Comparison of ENCODE assay signal across 9 mouse cellular contexts in the genomic region with DNA sequence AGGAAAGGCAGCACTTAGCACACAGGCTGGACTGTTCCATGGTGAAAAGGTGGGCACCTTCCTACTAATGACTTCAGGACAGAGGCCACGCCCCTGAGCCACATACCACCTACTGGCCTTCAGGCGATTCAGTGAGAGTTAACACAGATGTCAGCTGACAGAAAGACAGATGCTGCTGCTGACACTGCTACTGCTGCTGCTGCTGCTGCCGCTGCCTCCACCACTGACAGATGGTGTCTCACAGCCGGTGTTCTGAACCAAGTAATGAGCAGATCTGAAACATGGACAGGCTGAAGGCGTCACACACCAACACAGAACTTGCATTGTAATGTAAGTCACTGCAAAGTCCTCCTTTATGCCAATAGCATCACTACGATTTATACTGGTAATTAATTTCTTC.
A peak's percentile ranks its signal among the peaks of the same experiment; 100 is the strongest.
DNase-seq lines count a peak whose midpoint lies in the region; ATAC-seq lines count a peak whose summit lies in the region.
"Had no signal": no experiment of that assay in that cellular context is flagged by ENCODE, and none has a peak within 500 bp of the region (broad histone marks: within the 10 kb centered on the region; RNA-seq: fewer than 3 reads in every experiment).

No protein-coding gene starts in this region.

- H3K36me3 ChIP-seq in forebrain, embryonic 14.5 days (ENCODE audit: control insufficient read depth, insufficient read depth, low read length) = no peaks in the 10 kb centered on the region
- no peaks in the 10 kb centered on the region for H3K36me3 ChIP-seq in midbrain, embryonic 16.5 days (ENCODE audit: control insufficient read depth, insufficient read depth, low read length)
- H3K36me3 ChIP-seq: liver, embryonic 13.5 days had no signal

- WGBS in forebrain, embryonic 14.5 days = 50% methylated on average over 6 of the region's 6 CpGs
- 42% methylated on average over 6 of the region's 6 CpGs for WGBS in midbrain, embryonic 16.5 days

- ATAC-seq in forebrain, embryonic 14.5 days = peak; percentile 79
- peak; percentile 86 for ATAC-seq in midbrain, embryonic 16.5 days

- H3K4me2 ChIP-seq in forebrain, embryonic 14.5 days (ENCODE audit: low read length) = no peak overlapping the region
- no peak overlapping the region for H3K4me2 ChIP-seq in midbrain, embryonic 16.5 days (ENCODE audit: low read length)
- H3K4me2 ChIP-seq: liver, embryonic 13.5 days had no signal

- no peak overlapping the region for H3K4me3 ChIP-seq in forebrain, embryonic 14.5 days (ENCODE audit: low read depth, low read length)
- H3K4me3 ChIP-seq in midbrain, embryonic 16.5 days (ENCODE audit: low read depth, low read length) = no peak overlapping the region
- H3K4me3 ChIP-seq: liver, embryonic 13.5 days had no signal

- H3K27ac ChIP-seq in forebrain, embryonic 14.5 days (ENCODE audit: low read depth, low read length) = no peak overlapping the region
- H3K27ac ChIP-seq in midbrain, embryonic 16.5 days (ENCODE audit: low read length) = no peak overlapping the region
- H3K27ac ChIP-seq: liver, embryonic 13.5 days had no signal

- DNase-seq in brain, adult 2 months (ENCODE audit: low read depth, low spot score) = peak; percentile 58
- DNase-seq in forebrain, embryonic 14.5 days (ENCODE audit: low spot score) = peak; percentile 54
- DNase-seq in layer of hippocampus, adult 9-11 months = peak; percentile 72
- no peak for DNase-seq in spleen, adult 12 weeks (ENCODE audit: low spot score)
- DNase-seq in lung, postnatal 25 days (ENCODE audit: low spot score) = no peak
- DNase-seq in urinary bladder, postnatal 10 days (ENCODE audit: low spot score) = no peak
- DNase-seq in heart, postnatal 36 days = no peak
- DNase-seq: liver, embryonic 13.5 days had no signal

- no peaks in the 10 kb centered on the region for H3K9me3 ChIP-seq in forebrain, embryonic 14.5 days (replicated peaks; ENCODE audit: control insufficient read depth, low read length)
- 0 out of 2 replicates have a peak, but pooled peaks cover 3% of the 10 kb centered on the region for H3K9me3 ChIP-seq in midbrain, embryonic 16.5 days (replicated peaks; ENCODE audit: control insufficient read depth, low read length, poor library complexity, severe bottlenecking)
- H3K9me3 ChIP-seq: liver, embryonic 13.5 days had no signal

- H3K27me3 ChIP-seq in forebrain, embryonic 14.5 days (replicated peaks; ENCODE audit: control insufficient read depth, insufficient read depth, low read length) = no peaks in the 10 kb centered on the region
- no peaks in the 10 kb centered on the region for H3K27me3 ChIP-seq in midbrain, embryonic 16.5 days (ENCODE audit: control insufficient read depth, insufficient read depth, low read depth, low read length)
- H3K27me3 ChIP-seq: liver, embryonic 13.5 days had no signal

- intact Hi-C loops in heart, postnatal 36 days (cut with DNase I) = no loop called here

- no peak overlapping the region for H3K9ac ChIP-seq in forebrain, embryonic 14.5 days (ENCODE audit: low read length)
- H3K9ac ChIP-seq in midbrain, embryonic 16.5 days (ENCODE audit: low read depth, low read length) = no peak overlapping the region
- H3K9ac ChIP-seq: liver, embryonic 13.5 days had no signal

- H3K4me1 ChIP-seq in forebrain, embryonic 14.5 days (ENCODE audit: control insufficient read depth, insufficient read depth, low read length) = peaks cover 3% of the 10 kb centered on the region; the same call in 1 of the 2 replicates
- H3K4me1 ChIP-seq in midbrain, embryonic 16.5 days (ENCODE audit: control insufficient read depth, insufficient read depth, low read length) = no peaks in the 10 kb centered on the region
- H3K4me1 ChIP-seq: liver, embryonic 13.5 days had no signal

Comparison
In these comparisons a context has a peak if more than half of its experiments do, and no peak if none do; other contexts are left out.
1. DNase-seq: peak in brain, adult 2 months (single experiment), forebrain, embryonic 14.5 days (single experiment) and layer of hippocampus, adult 9-11 months (single experiment); none in spleen, adult 12 weeks (single experiment), lung, postnatal 25 days (single experiment), urinary bladder, postnatal 10 days (single experiment) and heart, postnatal 36 days (0 of 2).